ENCODE assay signal across 13 mouse cellular contexts in genomic region chr1:80873596-80873995, GRCm38 (mm10).
"Had no signal": no experiment of that assay in that cellular context is flagged by ENCODE, and none has a peak within 500 bp of the region (broad histone marks: within the 10 kb centered on the region; RNA-seq: fewer than 3 reads in every experiment).

No protein-coding gene starts in this region.

- H3K4me3 ChIP-seq: limb, embryonic 10.5 days; liver, embryonic 15.5 days; midbrain, embryonic 13.5 days had no signal

- DNase-seq: kidney, adult 8-10 months; kidney, postnatal 36 days; layer of hippocampus, adult 9-11 months; lung, adult 2 months; lung, postnatal 10 days; right cerebral cortex, postnatal 14 days; thymus, postnatal 14 days had no signal

- H3K27me3 ChIP-seq: liver, embryonic 15.5 days; midbrain, embryonic 13.5 days had no signal

- H3K9ac ChIP-seq: liver, embryonic 15.5 days; midbrain, embryonic 13.5 days had no signal

- H3K4me1 ChIP-seq: limb, embryonic 10.5 days; liver, embryonic 15.5 days; midbrain, embryonic 13.5 days had no signal

- H3K9me3 ChIP-seq: limb, embryonic 10.5 days; liver, embryonic 15.5 days; midbrain, embryonic 13.5 days had no signal

- H3K36me3 ChIP-seq: limb, embryonic 10.5 days; liver, embryonic 15.5 days; midbrain, embryonic 13.5 days had no signal

- H3K4me2 ChIP-seq: liver, embryonic 11.5 days; liver, embryonic 15.5 days; midbrain, embryonic 13.5 days had no signal

- ATAC-seq: intestine, postnatal 0 days; midbrain, embryonic 13.5 days had no signal

- H3K27ac ChIP-seq: limb, embryonic 10.5 days; liver, embryonic 15.5 days; macrophage; midbrain, embryonic 13.5 days had no signal
